Mouse (Mus musculus): ENCODE measurements at regions not wholly inside any gene's neighbourhood (a gene's known extent, or its start where the extent isn't known, plus 50 kb on each side); places are given as distances from the start of the nearest gene placed in this dataset.

GRCm38 (mm10) chr1:168786731-168787130 lies 354.7 kb upstream of the Pbx1 start:
- no peak for ATAC-seq (ENCODE audit: insufficient number of reproducible peaks, low FRiP score, low TSS enrichment, low read depth)
- 12% methylated on average over 3 of the region's 3 CpGs for WGBS
- Histone ChIP-seq H3K9ac (no peak overlapping the region), H3K4me3 (replicated peaks) (no peak overlapping the region), H3K4me2 (replicated peaks) (no peak overlapping the region), H3K27me3 (no peaks in the 10 kb centered on the region), H3K27ac (replicated peaks) (no peak overlapping the region), H3K9me3 (replicated peaks) (no peaks in the 10 kb centered on the region), H3K36me3 (no peaks in the 10 kb centered on the region), H3K4me1 (no peaks in the 10 kb centered on the region)

DNA sequence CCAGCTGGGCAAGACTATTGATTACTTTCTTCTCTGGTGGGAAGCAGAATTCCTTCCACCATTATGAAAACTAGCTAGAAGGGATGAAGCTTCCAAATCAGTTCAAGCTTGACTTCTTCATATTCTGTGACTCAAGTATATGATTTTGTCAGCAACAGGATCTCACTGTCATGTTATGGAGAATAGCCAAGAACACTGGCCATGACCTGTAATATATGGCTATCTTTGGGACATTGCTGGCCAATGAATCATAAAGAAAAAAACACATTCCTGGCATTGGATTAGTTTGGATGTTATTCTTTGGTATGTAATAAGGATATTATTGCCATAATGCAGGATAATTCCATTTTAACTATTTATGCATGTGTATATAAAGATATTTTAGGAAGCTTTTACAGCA lies 351.8 kb upstream of the Pbx1 start:
- no peak overlapping the region for H3K27ac ChIP-seq (replicated peaks)
- no peaks in the 10 kb centered on the region for H3K27me3 ChIP-seq
- ATAC-seq (ENCODE audit: insufficient number of reproducible peaks, low FRiP score, low TSS enrichment, low read depth) = no peak
- H3K36me3 ChIP-seq = no peaks in the 10 kb centered on the region
- no peaks in the 10 kb centered on the region for H3K4me1 ChIP-seq
- H3K9me3 ChIP-seq (replicated peaks) = no peaks in the 10 kb centered on the region
- no peak overlapping the region for H3K4me2 ChIP-seq (replicated peaks)
- H3K9ac ChIP-seq = no peak overlapping the region
- no peak overlapping the region for H3K4me3 ChIP-seq (replicated peaks)

- ATAC-seq (ENCODE audit: insufficient number of reproducible peaks, low FRiP score, low TSS enrichment, low read depth) = no peak
- peaks cover 9% of the 10 kb centered on the region; the same call in 1 of the 2 replicates for H3K4me1 ChIP-seq
- no peaks in the 10 kb centered on the region for H3K27me3 ChIP-seq
- H3K4me2 ChIP-seq (replicated peaks) = no peak overlapping the region
- 26% methylated on average over 6 of the region's 6 CpGs for WGBS
- no peak overlapping the region for H3K27ac ChIP-seq (replicated peaks)
- no peaks in the 10 kb centered on the region for H3K36me3 ChIP-seq
- no peak overlapping the region for H3K9ac ChIP-seq
- H3K9me3 ChIP-seq (replicated peaks) = no peaks in the 10 kb centered on the region
- no peak overlapping the region for H3K4me3 ChIP-seq (replicated peaks)
Observed at GRCm38 (mm10) chr1:168764368-168764895, 332.4 kb upstream of the Pbx1 start.

DNA sequence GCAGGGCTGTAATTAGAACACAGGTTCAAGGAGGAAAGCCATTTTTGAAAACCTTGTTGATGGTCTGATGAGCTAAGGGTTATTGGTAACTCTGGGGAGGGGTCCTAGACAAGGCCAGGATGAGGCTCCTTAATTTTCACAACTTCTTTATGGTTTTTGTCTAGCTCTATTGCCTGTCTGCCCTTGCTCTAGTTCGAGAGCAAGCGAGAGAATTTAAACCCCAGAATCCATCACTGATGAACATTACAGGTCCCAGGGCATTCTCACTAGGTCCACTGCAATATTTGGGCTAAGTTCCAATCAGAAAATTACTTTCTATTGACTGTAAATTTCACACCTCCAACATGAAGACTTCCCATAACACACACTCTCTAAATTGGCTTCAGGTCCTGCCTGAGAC lies 329.0 kb upstream of the Pbx1 start:
- H3K4me2 ChIP-seq (replicated peaks) = no peak overlapping the region
- WGBS = 92% methylated on average over 2 of the region's 2 CpGs
- H3K4me1 ChIP-seq = peaks cover 9% of the 10 kb centered on the region; the same call in 1 of the 2 replicates
- H3K36me3 ChIP-seq = no peaks in the 10 kb centered on the region
- H3K27ac ChIP-seq (replicated peaks) = no peak overlapping the region
- H3K4me3 ChIP-seq (replicated peaks) = no peak overlapping the region
- ATAC-seq (ENCODE audit: insufficient number of reproducible peaks, low FRiP score, low TSS enrichment, low read depth) = no peak
- H3K27me3 ChIP-seq = no peaks in the 10 kb centered on the region
- no peaks in the 10 kb centered on the region for H3K9me3 ChIP-seq (replicated peaks)
- no peak overlapping the region for H3K9ac ChIP-seq

DNA sequence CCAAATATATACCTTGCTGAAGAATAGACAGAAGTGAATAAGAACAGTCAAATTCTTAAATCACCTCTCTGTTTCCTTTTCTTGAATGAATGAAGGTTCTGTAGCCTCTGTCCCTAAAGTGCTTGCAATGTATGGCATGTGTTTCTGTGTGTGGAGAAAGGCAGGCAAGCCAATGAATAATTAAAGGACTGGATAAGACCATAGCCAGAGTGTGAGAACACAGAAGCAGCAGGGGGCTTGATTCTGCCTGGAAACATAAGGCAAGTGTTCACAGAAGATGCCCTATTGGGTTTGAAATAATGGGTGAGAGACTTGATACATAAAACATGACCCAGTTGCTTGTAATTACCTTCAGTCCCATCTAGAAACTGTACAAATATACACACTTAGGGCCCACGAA lies 328.2 kb upstream of the Pbx1 start:
- no peak for ATAC-seq (ENCODE audit: insufficient number of reproducible peaks, low FRiP score, low TSS enrichment, low read depth)
- Histone ChIP-seq H3K9ac (no peak overlapping the region), H3K4me3 (replicated peaks) (no peak overlapping the region), H3K4me1 (peaks cover 9% of the 10 kb centered on the region; the same call in 1 of the 2 replicates), H3K9me3 (replicated peaks) (no peaks in the 10 kb centered on the region), H3K27me3 (no peaks in the 10 kb centered on the region), H3K36me3 (no peaks in the 10 kb centered on the region), H3K4me2 (replicated peaks) (no peak overlapping the region), H3K27ac (replicated peaks) (no peak overlapping the region)
- WGBS = 81% methylated on average over 1 of the region's 1 CpGs

DNA sequence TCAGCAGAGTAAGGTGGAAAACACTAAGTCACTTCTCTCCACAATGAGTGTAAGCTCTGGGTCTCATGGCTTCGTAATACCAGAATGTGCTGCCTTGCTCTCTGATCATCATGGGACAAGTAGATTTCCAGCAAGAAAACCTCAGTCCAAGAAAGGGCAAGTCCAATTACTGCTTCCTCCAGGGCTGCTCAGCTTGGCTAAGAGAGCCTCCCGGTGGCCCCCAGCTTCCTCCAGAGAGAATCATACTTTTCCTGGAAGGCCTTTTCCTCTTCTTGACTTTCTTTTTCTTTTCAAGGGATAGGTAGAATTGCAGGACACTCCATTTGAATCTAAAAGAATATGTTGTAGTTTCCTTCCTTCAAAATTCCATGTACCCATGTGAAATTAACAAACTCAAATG lies 326.8 kb upstream of the Pbx1 start:
- WGBS = 66% methylated on average over 2 of the region's 2 CpGs
- no peaks in the 10 kb centered on the region for H3K4me1 ChIP-seq
- no peak overlapping the region for H3K4me3 ChIP-seq (replicated peaks)
- H3K9ac ChIP-seq = no peak overlapping the region
- H3K27ac ChIP-seq (replicated peaks) = no peak overlapping the region
- no peak overlapping the region for H3K4me2 ChIP-seq (replicated peaks)
- no peak for ATAC-seq (ENCODE audit: insufficient number of reproducible peaks, low FRiP score, low TSS enrichment, low read depth)
- no peaks in the 10 kb centered on the region for H3K9me3 ChIP-seq (replicated peaks)
- no peaks in the 10 kb centered on the region for H3K36me3 ChIP-seq
- H3K27me3 ChIP-seq = no peaks in the 10 kb centered on the region

GRCm38 (mm10) chr1:168754196-168754595 lies 322.1 kb upstream of the Pbx1 start:
- Histone ChIP-seq H3K36me3 (no peaks in the 10 kb centered on the region), H3K4me2 (replicated peaks) (no peak overlapping the region), H3K9me3 (replicated peaks) (no peaks in the 10 kb centered on the region), H3K4me3 (replicated peaks) (no peak overlapping the region), H3K4me1 (no peaks in the 10 kb centered on the region), H3K27ac (replicated peaks) (no peak overlapping the region), H3K27me3 (no peaks in the 10 kb centered on the region), H3K9ac (no peak overlapping the region)
- no peak for ATAC-seq (ENCODE audit: insufficient number of reproducible peaks, low FRiP score, low TSS enrichment, low read depth)
- WGBS = 32% methylated on average over 7 of the region's 7 CpGs

DNA sequence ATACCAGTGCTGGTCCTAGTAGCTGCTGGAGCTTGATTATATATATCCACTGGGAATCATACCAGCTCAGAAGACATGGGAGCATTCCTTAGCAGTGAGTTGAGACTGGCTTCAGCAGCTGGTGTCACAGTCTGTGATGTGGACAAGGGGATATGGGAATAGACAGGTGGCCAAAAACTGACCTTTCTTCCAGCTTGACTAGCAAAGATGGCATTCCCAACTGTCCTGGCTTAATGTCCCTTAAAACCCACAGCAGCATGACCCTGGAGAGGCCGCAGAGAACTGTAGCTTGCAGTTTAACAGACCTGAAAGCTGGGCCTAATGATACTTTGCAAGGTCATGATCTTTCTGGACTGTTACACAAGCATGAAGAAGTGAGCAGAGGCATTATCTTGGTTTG lies 311.4 kb upstream of the Pbx1 start:
- Histone ChIP-seq H3K4me3 (replicated peaks) (no peak overlapping the region), H3K27me3 (no peaks in the 10 kb centered on the region), H3K4me2 (replicated peaks) (no peak overlapping the region), H3K4me1 (no peaks in the 10 kb centered on the region), H3K27ac (replicated peaks) (no peak overlapping the region), H3K9me3 (replicated peaks) (no peaks in the 10 kb centered on the region), H3K36me3 (no peaks in the 10 kb centered on the region), H3K9ac (no peak overlapping the region)
- ATAC-seq (ENCODE audit: insufficient number of reproducible peaks, low FRiP score, low TSS enrichment, low read depth) = no peak
- WGBS = 69% methylated on average over 1 of the region's 1 CpGs

- ATAC-seq (ENCODE audit: insufficient number of reproducible peaks, low FRiP score, low TSS enrichment, low read depth) = no peak
- H3K36me3 ChIP-seq = no peaks in the 10 kb centered on the region
- no peaks in the 10 kb centered on the region for H3K27me3 ChIP-seq
- H3K4me1 ChIP-seq = no peaks in the 10 kb centered on the region
- WGBS = 55% methylated on average over 3 of the region's 3 CpGs
- H3K9ac ChIP-seq = no peak overlapping the region
- no peak overlapping the region for H3K27ac ChIP-seq (replicated peaks)
- no peak overlapping the region for H3K4me3 ChIP-seq (replicated peaks)
- no peaks in the 10 kb centered on the region for H3K9me3 ChIP-seq (replicated peaks)
- H3K4me2 ChIP-seq (replicated peaks) = no peak overlapping the region
Observed at GRCm38 (mm10) chr1:168738005-168738404, 305.9 kb upstream of the Pbx1 start.

GRCm38 (mm10) chr1:168737277-168737863 lies 305.3 kb upstream of the Pbx1 start:
- Histone ChIP-seq H3K9me3 (replicated peaks) (no peaks in the 10 kb centered on the region), H3K4me2 (replicated peaks) (no peak overlapping the region), H3K9ac (no peak overlapping the region), H3K36me3 (no peaks in the 10 kb centered on the region), H3K27ac (replicated peaks) (no peak overlapping the region), H3K4me1 (no peaks in the 10 kb centered on the region), H3K4me3 (replicated peaks) (no peak overlapping the region), H3K27me3 (no peaks in the 10 kb centered on the region)
- no peak for ATAC-seq (ENCODE audit: insufficient number of reproducible peaks, low FRiP score, low TSS enrichment, low read depth)
- 59% methylated on average over 7 of the region's 7 CpGs for WGBS

DNA sequence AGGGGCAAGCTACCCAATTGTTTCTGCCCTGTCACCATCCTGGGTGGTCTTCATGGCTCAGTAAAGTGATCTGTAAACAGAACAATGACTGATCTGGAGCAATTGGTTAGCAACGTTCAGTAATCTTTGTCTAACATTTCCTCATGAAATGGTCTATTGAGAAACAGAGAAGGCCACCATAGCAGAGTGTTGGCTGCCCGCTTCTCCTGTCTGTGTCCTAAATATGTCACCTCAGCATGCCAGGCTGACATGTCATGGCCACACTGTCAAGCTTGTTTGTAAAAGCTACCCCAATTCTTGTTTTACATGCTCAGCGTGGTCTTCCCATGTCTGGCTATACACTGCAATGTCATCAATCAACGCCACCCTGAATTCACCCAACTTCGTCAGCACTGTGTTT lies 301.0 kb upstream of the Pbx1 start:
- Histone ChIP-seq H3K9ac (no peak overlapping the region), H3K36me3 (no peaks in the 10 kb centered on the region), H3K27me3 (no peaks in the 10 kb centered on the region), H3K27ac (replicated peaks) (no peak overlapping the region), H3K9me3 (replicated peaks) (no peaks in the 10 kb centered on the region), H3K4me1 (no peaks in the 10 kb centered on the region), H3K4me2 (replicated peaks) (no peak overlapping the region), H3K4me3 (replicated peaks) (no peak overlapping the region)
- ATAC-seq (ENCODE audit: insufficient number of reproducible peaks, low FRiP score, low TSS enrichment, low read depth) = no peak
- WGBS = 65% methylated on average over 5 of the region's 5 CpGs

DNA sequence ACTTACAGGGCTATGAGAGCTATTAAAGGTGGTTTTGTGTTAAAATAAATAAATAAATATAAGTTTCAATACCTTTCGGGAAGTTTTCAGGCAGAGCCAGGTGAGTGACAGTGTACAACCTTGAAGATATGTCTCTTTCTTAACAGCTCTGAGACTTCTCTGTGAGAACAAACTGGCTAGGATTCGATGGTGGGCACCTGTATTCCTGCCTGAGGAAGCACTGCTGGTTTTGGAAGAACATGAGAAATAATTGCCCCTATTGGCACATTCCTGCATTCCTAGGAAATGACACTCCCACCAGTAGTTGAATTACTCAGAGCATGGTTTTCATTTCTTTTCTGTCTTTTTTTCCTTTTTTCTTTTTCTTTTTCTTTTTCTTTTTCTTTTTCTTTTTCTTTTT lies 277.8 kb upstream of the Pbx1 start:
- Histone ChIP-seq H3K4me2 (replicated peaks) (no peak overlapping the region), H3K27ac (replicated peaks) (no peak overlapping the region), H3K4me1 (peaks cover 12% of the 10 kb centered on the region; the same call in 1 of the 2 replicates), H3K36me3 (no peaks in the 10 kb centered on the region), H3K9ac (no peak overlapping the region), H3K27me3 (no peaks in the 10 kb centered on the region), H3K4me3 (replicated peaks) (no peak overlapping the region), H3K9me3 (replicated peaks) (no peaks in the 10 kb centered on the region)
- ATAC-seq (ENCODE audit: insufficient number of reproducible peaks, low FRiP score, low TSS enrichment, low read depth) = no peak
- WGBS = 60% methylated on average over 2 of the region's 2 CpGs
